Mouse (Mus musculus) intestine, postnatal 0 days (tissue): ENCODE data around the gene Spata9. TPM values are rescaled to one million over a fixed set of nuclear protein-coding genes. Genes with fewer than 3 reads are reported as not detected.

Experiments
- ATAC-seq: fragments of 200-750 bp; cut with Nextera tagmentation; 2 replicates; pipeline ENCODE4 v1.8.0; 2017; ENCODE audit warnings: mild to moderate bottlenecking, moderate TSS enrichment, moderate library complexity
- H3K27ac ChIP-seq: fragments of 300-500 bp; sonication (generic); 2 replicates; pipeline ENCODE4 v1.5.1; 2014; ENCODE audit warnings: mild to moderate bottlenecking, low read depth, low read length, moderate library complexity
- H3K27me3 ChIP-seq: fragments of 300-500 bp; sonication (generic); replicated peaks from 2 replicates; pipeline ENCODE4 v1.6.1; 2014; ENCODE audit warnings: low read length, mixed read lengths; ENCODE audit not compliant: control insufficient read depth, insufficient read depth
- H3K36me3 ChIP-seq: fragments of 300-500 bp; sonication (generic); 2 replicates; pipeline ENCODE4 v1.6.1; 2014; ENCODE audit warnings: mild to moderate bottlenecking, moderate library complexity; ENCODE audit not compliant: control insufficient read depth, insufficient read depth
- H3K4me1 ChIP-seq: fragments of 300-500 bp; sonication (generic); replicated peaks from 2 replicates; pipeline ENCODE4 v1.6.1; 2014; ENCODE audit warnings: antibody characterized with exemption, low read length, mixed read lengths; ENCODE audit not compliant: control insufficient read depth, insufficient read depth
- H3K4me2 ChIP-seq: fragments of 300-500 bp; sonication (generic); replicated peaks from 2 replicates; pipeline ENCODE4 v1.6.1; 2014; ENCODE audit warnings: low read depth, mild to moderate bottlenecking, moderate library complexity
- H3K4me3 ChIP-seq: fragments of 300-500 bp; sonication (generic); 2 replicates; pipeline ENCODE4 v1.5.1; 2014; ENCODE audit warnings: low read depth, low read length
- H3K9ac ChIP-seq: fragments of 300-500 bp; sonication (generic); 2 replicates; pipeline ENCODE4 v1.6.1; 2014; ENCODE audit warnings: mild to moderate bottlenecking, low read depth, low read length
- H3K9me3 ChIP-seq: fragments of 300-500 bp; sonication (generic); 2 replicates; pipeline ENCODE4 v1.6.1; 2016; ENCODE audit warnings: mixed run types; ENCODE audit not compliant: control insufficient read depth
- CTCF ChIP-seq: sonication (generic); IDR thresholded peaks from 2 replicates; pipeline ENCODE4 v1.5.1; 2016; ENCODE audit warnings: low read depth, mild to moderate bottlenecking, control low read depth, antibody characterized with exemption, moderate library complexity
- WGBS: fragments of 180-500 bp; shearing (Covaris S2); extraction: QIAGEN DNeasy Blood & Tissue Kit; methylation state at CpG from one replicate; pipeline ENCODE4 v1.1.7; 2014; 5-methylcytosine and 5-hydroxymethylcytosine counted together
- polyA plus RNA-seq: library from polyadenylated mRNA; unstranded; fragments of >200 nt; fragmentation: Nextera tagmentation; extraction: Ambion mirVana; gene quantifications from 2 replicates; pipeline ENCODE4 v1.2.1, GENCODE M21; 2015

Gene Spata9
- polyA plus RNA-seq, 1 experiment from 2014 or later, result 0.51 TPM

DNA sequence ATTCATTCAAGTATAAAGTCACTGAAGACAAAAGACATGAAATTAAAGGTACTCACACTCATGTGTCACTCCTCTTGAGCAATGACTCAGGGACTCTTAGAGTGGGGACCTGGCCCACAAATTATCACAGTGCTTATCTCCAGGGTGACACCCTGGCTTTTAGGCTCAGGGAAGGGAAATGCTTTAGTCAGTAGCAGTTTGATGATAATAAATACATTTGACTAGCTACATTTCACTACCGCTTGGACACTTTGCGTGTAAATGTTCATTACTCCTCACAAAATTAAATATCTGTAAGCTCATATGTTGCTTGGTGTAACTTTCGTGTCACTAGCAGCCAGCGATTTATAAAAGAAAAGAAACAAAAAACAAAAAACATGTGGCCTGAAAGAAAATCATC, 50.5 kb downstream of the Spata9 start:
- Histone ChIP-seq H3K27ac (no peak overlapping the region), H3K4me1 (no peaks in the 10 kb centered on the region), H3K27me3 (no peaks in the 10 kb centered on the region), H3K4me3 (peak overlapping the region; percentile 75), H3K36me3 (no peaks in the 10 kb centered on the region), H3K9ac (peak overlapping the region; percentile 87), H3K9me3 (no peaks in the 10 kb centered on the region), H3K4me2 (peak overlapping the region; percentile 70)
- ATAC-seq, result no peak
- TF ChIP-seq CTCF, result no peak
- WGBS, result 54% methylated on average over 4 of the region's 4 CpGs

DNA sequence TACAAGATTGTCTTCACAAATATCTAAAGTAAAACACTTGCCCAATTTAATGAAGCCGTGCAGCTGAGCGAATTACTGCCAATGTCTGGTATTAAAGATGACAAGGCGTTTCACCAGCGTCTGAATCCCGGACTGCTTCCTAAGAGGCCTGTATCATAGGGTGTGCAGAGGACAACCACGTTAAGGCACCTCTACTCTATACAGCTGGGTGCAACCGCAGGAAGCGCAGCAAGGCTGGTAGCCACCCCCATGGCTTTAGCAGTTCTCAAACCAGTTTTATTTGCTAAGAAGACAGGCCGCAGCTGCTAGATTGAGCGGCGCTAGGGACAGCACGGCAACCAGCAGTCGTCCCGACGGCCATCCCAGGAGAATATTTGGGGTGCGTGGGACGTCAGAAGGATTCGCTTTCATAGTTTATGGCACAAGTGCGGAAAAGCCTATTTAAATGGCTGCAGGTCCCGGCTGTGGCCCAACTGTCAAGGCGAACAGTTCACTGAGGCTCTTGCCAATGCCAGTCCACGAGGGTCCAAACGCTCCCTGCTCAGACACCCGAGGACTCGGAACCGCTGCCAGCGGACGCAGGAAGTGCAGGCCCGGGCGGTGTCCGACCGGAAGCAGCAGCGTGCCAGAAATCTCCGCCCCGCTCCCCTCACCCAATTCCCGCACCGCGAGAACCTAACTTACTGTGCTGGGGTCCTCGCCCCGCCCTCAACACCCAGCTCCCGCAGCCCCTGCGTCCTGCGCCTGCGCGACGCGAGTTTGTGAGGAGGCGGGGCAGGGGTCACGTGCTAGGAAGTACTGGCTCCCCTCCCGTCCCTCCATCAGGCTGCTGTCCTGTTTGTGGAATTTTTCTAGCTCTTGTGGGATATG, 51.3 kb downstream of the Spata9 start, which contains the start of gene Rfesd:
TSS of gene Rfesd (minus strand) at position 746 of the 870 bp plus-strand sequence.
- no peak for TF ChIP-seq CTCF

DNA sequence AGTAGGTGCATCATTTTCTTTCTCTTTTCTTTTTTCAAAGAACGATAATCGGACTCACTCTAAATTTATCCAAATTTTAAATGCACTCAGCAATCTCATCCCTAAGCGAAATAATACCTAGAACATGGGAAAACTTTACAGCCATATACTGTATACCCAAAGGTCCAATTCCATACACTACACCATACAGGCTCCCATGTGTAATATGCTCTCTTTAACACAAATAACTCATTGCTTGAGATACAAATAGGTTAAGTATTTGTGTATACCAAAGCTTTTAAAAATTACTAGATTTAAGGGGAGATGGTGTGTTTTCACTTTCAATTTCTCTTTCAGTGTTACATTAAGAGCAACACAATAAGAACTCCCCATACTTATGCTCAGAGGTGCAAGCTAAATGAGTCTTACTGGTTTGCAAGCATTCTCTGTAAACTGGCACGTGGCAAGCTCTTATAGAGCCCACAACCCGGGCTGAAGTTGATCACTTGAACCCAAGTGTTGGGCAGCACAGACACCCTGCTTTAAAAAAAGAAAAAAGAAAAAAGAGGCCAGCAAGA, 52.0 kb downstream of the Spata9 start:
- peak overlapping the region; percentile 75 for H3K4me3 ChIP-seq
- peak overlapping the region; percentile 70 for H3K4me2 ChIP-seq
- no peaks in the 10 kb centered on the region for H3K36me3 ChIP-seq
- H3K27me3 ChIP-seq, result no peaks in the 10 kb centered on the region
- no peak for TF ChIP-seq CTCF
- no peaks in the 10 kb centered on the region for H3K4me1 ChIP-seq
- peak; percentile 49 for ATAC-seq
- 40% methylated on average over 5 of the region's 5 CpGs for WGBS
- H3K27ac ChIP-seq, result peak overlapping the region; percentile 3; the same call in 1 of the 2 replicates
- H3K9me3 ChIP-seq, result no peaks in the 10 kb centered on the region
- 0 out of 2 replicates have a peak overlapping the region, but pooled peaks have one; percentile 87 for H3K9ac ChIP-seq

More for the DNA sequence above, 51.3 kb downstream of the Spata9 start, which contains the start of gene Rfesd:
- ATAC-seq, result peak; percentile 100
- peak within 1 kb of the TSS; percentile 75 for H3K4me3 ChIP-seq
- no peaks in the 10 kb centered on the region for H3K4me1 ChIP-seq
- peak within 1 kb of the TSS; percentile 70 for H3K4me2 ChIP-seq
- no peaks in the 10 kb centered on the region for H3K27me3 ChIP-seq
- H3K9me3 ChIP-seq, result no peaks in the 10 kb centered on the region
- H3K36me3 ChIP-seq, result no peaks in the 10 kb centered on the region
- WGBS, result under 1% methylated on average over 50 of the region's 50 CpGs
- peak within 1 kb of the TSS; percentile 95 for H3K27ac ChIP-seq
- peak within 1 kb of the TSS; percentile 87 for H3K9ac ChIP-seq

DNA sequence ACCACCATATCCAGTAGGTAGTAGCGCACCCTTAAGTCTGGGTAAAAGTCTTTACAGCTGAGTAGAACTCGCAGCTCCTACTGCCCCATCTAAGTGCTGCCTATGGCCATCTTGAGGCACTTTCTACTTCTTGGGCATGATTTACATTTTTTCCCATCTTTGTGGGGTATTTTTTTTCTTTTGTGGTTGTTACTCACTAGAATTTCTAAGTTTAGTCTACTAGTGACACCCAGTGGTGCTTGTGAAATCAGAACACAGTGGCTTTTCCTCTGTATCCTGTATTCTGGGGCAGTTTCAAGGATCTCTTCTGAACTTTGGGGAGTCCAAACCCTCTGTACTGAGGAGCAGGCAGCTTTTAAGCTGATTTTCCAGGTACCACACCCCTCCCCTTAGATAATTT, 54.8 kb downstream of the Spata9 start:
- Histone ChIP-seq H3K4me3 (no peak overlapping the region), H3K9me3 (no peaks in the 10 kb centered on the region), H3K36me3 (no peaks in the 10 kb centered on the region), H3K4me1 (no peaks in the 10 kb centered on the region), H3K4me2 (no peak overlapping the region), H3K27me3 (no peaks in the 10 kb centered on the region), H3K27ac (no peak overlapping the region), H3K9ac (no peak overlapping the region)
- 89% methylated on average over 2 of the region's 2 CpGs for WGBS
- peak; percentile 54 for TF ChIP-seq CTCF
- ATAC-seq, result no peak

DNA sequence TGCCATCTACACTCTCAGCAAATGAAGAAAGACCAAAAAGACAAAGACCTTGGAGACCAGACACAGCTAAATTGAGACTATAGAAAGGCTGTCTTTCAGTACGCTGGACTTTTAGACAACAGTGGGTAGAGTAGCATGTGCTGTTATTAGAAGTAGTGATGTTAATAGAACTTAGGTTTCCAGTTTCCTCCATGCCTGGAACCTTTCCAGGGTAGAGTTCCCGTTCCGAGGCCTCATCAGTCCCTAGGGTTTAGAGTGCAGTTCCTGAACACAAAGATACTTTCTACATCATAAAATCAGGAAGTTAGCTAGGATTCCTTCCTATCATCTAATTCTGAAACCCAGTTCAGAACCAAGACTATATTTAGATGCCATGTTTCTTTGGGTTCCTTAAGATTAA, 57.6 kb downstream of the Spata9 start:
- H3K9me3 ChIP-seq, result no peaks in the 10 kb centered on the region
- ATAC-seq, result no peak
- H3K4me3 ChIP-seq, result no peak overlapping the region
- no peaks in the 10 kb centered on the region for H3K27me3 ChIP-seq
- H3K9ac ChIP-seq, result no peak overlapping the region
- H3K4me1 ChIP-seq, result no peaks in the 10 kb centered on the region
- 72% methylated on average over 3 of the region's 3 CpGs for WGBS
- no peaks in the 10 kb centered on the region for H3K36me3 ChIP-seq
- TF ChIP-seq CTCF, result no peak
- no peak overlapping the region for H3K27ac ChIP-seq
- no peak overlapping the region for H3K4me2 ChIP-seq

DNA sequence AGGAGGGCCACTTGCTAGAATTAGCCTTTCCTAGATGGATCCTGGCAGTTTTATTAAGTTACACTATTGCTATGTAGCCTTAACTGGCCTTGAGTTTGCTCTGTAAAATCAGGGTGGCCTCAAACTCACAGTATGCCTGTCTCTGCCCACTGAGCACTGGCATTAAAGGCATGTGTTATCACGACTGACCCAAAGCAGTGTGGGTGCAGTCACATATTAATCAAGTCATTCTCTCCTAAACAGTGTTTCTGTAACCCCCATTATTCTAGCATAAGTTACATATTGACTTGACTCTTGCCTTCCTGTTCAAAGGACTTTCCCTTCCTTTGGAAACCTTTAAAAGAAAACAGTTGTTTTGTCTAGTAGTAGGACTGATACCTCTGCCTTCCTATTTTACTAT, 75.5 kb downstream of the Spata9 start:
- Histone ChIP-seq H3K4me3 (no peak overlapping the region), H3K27ac (no peak overlapping the region), H3K4me2 (no peak overlapping the region), H3K4me1 (no peaks in the 10 kb centered on the region), H3K9me3 (no peaks in the 10 kb centered on the region), H3K27me3 (no peaks in the 10 kb centered on the region), H3K36me3 (no peaks in the 10 kb centered on the region), H3K9ac (no peak overlapping the region)
- ATAC-seq, result no peak
- no peak for TF ChIP-seq CTCF
- 43% methylated on average over 1 of the region's 1 CpGs for WGBS
